ENCODE assay signal across 9 mouse cellular contexts in the genomic region with DNA sequence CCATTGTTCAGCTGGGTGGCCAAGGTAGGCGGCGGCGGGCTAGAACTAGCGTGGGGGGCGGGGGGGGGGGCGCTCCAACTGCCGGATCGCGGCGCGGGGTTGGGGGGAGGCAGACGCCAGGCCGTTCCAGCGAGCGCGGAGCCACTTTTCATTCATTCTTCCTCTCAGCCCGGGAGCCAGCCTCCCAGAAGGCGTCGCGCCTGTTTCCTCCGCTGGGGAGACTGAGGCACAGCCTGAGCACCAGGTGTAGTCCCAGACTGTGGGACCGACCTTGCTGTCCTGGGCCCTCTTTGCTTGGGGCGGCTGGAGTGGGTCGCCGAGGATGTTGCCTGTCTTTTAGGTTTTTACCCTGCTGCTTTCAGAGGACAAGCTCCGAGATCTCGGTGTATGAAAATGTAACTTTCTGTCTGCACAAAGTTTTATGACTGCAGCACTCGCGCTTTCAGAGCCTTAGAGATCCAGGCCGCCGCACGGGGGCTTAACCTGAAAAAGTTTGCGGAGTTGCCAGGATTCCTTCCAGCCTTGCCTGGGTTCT.
DNase-seq lines count a peak whose midpoint lies in the region; ATAC-seq lines count a peak whose summit lies in the region.
"Had no signal": no experiment of that assay in that cellular context is flagged by ENCODE, and none has a peak within 500 bp of the region (broad histone marks: within the 10 kb centered on the region; RNA-seq: fewer than 3 reads in every experiment).

No protein-coding gene starts in this region.

- peak overlapping the region; percentile 91 for H3K4me2 ChIP-seq in heart, embryonic 14.5 days (ENCODE audit: low read length)
- peak overlapping the region; percentile 69 for H3K4me2 ChIP-seq in limb, embryonic 12.5 days
- peak overlapping the region; percentile 99 for H3K4me2 ChIP-seq in midbrain, embryonic 16.5 days (ENCODE audit: low read length)

- no peaks in the 10 kb centered on the region for H3K36me3 ChIP-seq in heart, embryonic 14.5 days (ENCODE audit: control insufficient read depth, insufficient read depth, low read length)
- no peaks in the 10 kb centered on the region for H3K36me3 ChIP-seq in limb, embryonic 12.5 days
- H3K36me3 ChIP-seq in midbrain, embryonic 16.5 days (ENCODE audit: control insufficient read depth, insufficient read depth, low read length): no peaks in the 10 kb centered on the region

- peak overlapping the region; percentile 18 to 66; a peak in 3 of 4 replicates for H3K27ac ChIP-seq in heart, embryonic 14.5 days (replicated peaks in 1 of 2; ENCODE audit: control insufficient read depth in 1 of 2, insufficient read depth in 1 of 2, low read depth in 2 of 2, low read length in 2 of 2)
- peak overlapping the region; percentile 87 for H3K27ac ChIP-seq in limb, embryonic 12.5 days
- no peak overlapping the region for H3K27ac ChIP-seq in midbrain, embryonic 16.5 days (ENCODE audit: low read length)

- H3K27me3 ChIP-seq in heart, embryonic 14.5 days (ENCODE audit: control insufficient read depth, insufficient read depth, low read length): no peaks in the 10 kb centered on the region
- no peaks in the 10 kb centered on the region; the same call in 1 of the 2 replicates for H3K27me3 ChIP-seq in limb, embryonic 12.5 days
- H3K27me3 ChIP-seq in midbrain, embryonic 16.5 days (ENCODE audit: control insufficient read depth, insufficient read depth, low read depth, low read length): no peaks in the 10 kb centered on the region
- H3K27me3 ChIP-seq: Patski had no signal

- DNase-seq in cerebellum, postnatal 10 days: peak; percentile 19 to 28
- no peak for DNase-seq in cerebellum, adult 8-10 months
- DNase-seq in 3T3-L1 (ENCODE audit: low read depth, low spot score): peak; percentile 73
- DNase-seq in adrenal gland, postnatal 25 days: peak; percentile 14

- H3K4me1 ChIP-seq in heart, embryonic 14.5 days (ENCODE audit: control insufficient read depth in 2 of 2, insufficient read depth in 2 of 2, low read length in 2 of 2): peaks cover 6 to 24% of the 10 kb centered on the region in 2 experiments
- peaks cover 28% of the 10 kb centered on the region for H3K4me1 ChIP-seq in limb, embryonic 12.5 days (replicated peaks)
- peaks cover 16% of the 10 kb centered on the region for H3K4me1 ChIP-seq in midbrain, embryonic 16.5 days (ENCODE audit: control insufficient read depth, insufficient read depth, low read length)

- ATAC-seq in heart, embryonic 14.5 days (ENCODE audit: insufficient number of reproducible peaks, insufficient read depth, low FRiP score, low read depth): peak; percentile 51
- ATAC-seq in limb, embryonic 12.5 days (ENCODE audit: insufficient number of reproducible peaks, insufficient read depth, low FRiP score, low TSS enrichment, low read depth): peak; percentile 59
- peak; percentile 76 for ATAC-seq in midbrain, embryonic 16.5 days
- ATAC-seq in granulocyte monocyte progenitor cell, adult 5-6 weeks (replicated peaks; ENCODE audit: poor library complexity, severe bottlenecking): no peak

- WGBS in heart, embryonic 14.5 days: 0% methylated on average over 28 of the region's 33 CpGs
- WGBS in limb, embryonic 12.5 days: under 1% methylated on average over 27 of the region's 33 CpGs
- under 1% methylated on average over 24 of the region's 33 CpGs for WGBS in midbrain, embryonic 16.5 days

- H3K9ac ChIP-seq in heart, embryonic 14.5 days (ENCODE audit: low read length): peak overlapping the region; percentile 86
- H3K9ac ChIP-seq in limb, embryonic 12.5 days (replicated peaks): peak overlapping the region; percentile 74
- peak overlapping the region; percentile 76 for H3K9ac ChIP-seq in midbrain, embryonic 16.5 days (ENCODE audit: low read depth, low read length)

- peak overlapping the region; percentile 67 to 78 for H3K4me3 ChIP-seq in heart, embryonic 14.5 days (ENCODE audit: control insufficient read depth in 1 of 2, insufficient read depth in 1 of 2, low read depth in 1 of 2, low read length in 2 of 2)
- H3K4me3 ChIP-seq in limb, embryonic 12.5 days (replicated peaks): peak overlapping the region; percentile 70
- peak overlapping the region; percentile 78 for H3K4me3 ChIP-seq in midbrain, embryonic 16.5 days (ENCODE audit: low read depth, low read length)

- no peaks in the 10 kb centered on the region for H3K9me3 ChIP-seq in heart, embryonic 14.5 days (ENCODE audit: control insufficient read depth, low read length)
- no peaks in the 10 kb centered on the region for H3K9me3 ChIP-seq in limb, embryonic 12.5 days
- no peaks in the 10 kb centered on the region for H3K9me3 ChIP-seq in midbrain, embryonic 16.5 days (replicated peaks; ENCODE audit: control insufficient read depth, low read length, poor library complexity, severe bottlenecking)
